Mouse (Mus musculus): ENCODE results near the gene Dcdc2c. TPM values are rescaled to one million over a fixed set of nuclear protein-coding genes. Genes with fewer than 3 reads are reported as not detected.

Gene Dcdc2c
- polyA plus RNA-seq, 1 experiment from 2014 or later = 0.18 TPM

- peak; percentile 83 for DNase-seq (ENCODE audit: low spot score)
- Histone ChIP-seq H3K9me3 (0 out of 2 replicates have a peak, but pooled peaks cover 3% of the 10 kb centered on the region), H3K4me1 (no peaks in the 10 kb centered on the region; the same call in 1 of the 2 replicates), H3K36me3 (no peaks in the 10 kb centered on the region), H3K27ac (peak overlapping the region; percentile 62), H3K27me3 (ENCODE audit: insufficient read depth, poor library complexity, severe bottlenecking) (no peaks in the 10 kb centered on the region), H3K4me3 (peak overlapping the region; percentile 47)
- WGBS = 14% methylated on average over 19 of the region's 19 CpGs
Measured at GRCm38 (mm10) chr12:28431832-28432728, 120.1 kb downstream of the Dcdc2c start.

- Histone ChIP-seq H3K4me3 (no peak overlapping the region), H3K27ac (no peak overlapping the region), H3K9me3 (0 out of 2 replicates have a peak, but pooled peaks cover 3% of the 10 kb centered on the region), H3K27me3 (ENCODE audit: insufficient read depth, poor library complexity, severe bottlenecking) (no peaks in the 10 kb centered on the region), H3K4me1 (no peaks in the 10 kb centered on the region; the same call in 1 of the 2 replicates), H3K36me3 (no peaks in the 10 kb centered on the region)
- 90% methylated on average over 5 of the region's 5 CpGs for WGBS
- no peak for DNase-seq (ENCODE audit: low spot score)
Measured at GRCm38 (mm10) chr12:28429856-28430255, 122.3 kb downstream of the Dcdc2c start.

- Histone ChIP-seq H3K4me1 (no peaks in the 10 kb centered on the region), H3K27me3 (ENCODE audit: insufficient read depth, poor library complexity, severe bottlenecking) (no peaks in the 10 kb centered on the region), H3K27ac (no peak overlapping the region), H3K4me3 (no peak overlapping the region), H3K9me3 (no peaks in the 10 kb centered on the region), H3K36me3 (no peaks in the 10 kb centered on the region)
- no peak for DNase-seq (ENCODE audit: low spot score)
- 77% methylated on average over 4 of the region's 4 CpGs for WGBS
Measured at GRCm38 (mm10) chr12:28416957-28417356, 135.2 kb downstream of the Dcdc2c start.

DNA sequence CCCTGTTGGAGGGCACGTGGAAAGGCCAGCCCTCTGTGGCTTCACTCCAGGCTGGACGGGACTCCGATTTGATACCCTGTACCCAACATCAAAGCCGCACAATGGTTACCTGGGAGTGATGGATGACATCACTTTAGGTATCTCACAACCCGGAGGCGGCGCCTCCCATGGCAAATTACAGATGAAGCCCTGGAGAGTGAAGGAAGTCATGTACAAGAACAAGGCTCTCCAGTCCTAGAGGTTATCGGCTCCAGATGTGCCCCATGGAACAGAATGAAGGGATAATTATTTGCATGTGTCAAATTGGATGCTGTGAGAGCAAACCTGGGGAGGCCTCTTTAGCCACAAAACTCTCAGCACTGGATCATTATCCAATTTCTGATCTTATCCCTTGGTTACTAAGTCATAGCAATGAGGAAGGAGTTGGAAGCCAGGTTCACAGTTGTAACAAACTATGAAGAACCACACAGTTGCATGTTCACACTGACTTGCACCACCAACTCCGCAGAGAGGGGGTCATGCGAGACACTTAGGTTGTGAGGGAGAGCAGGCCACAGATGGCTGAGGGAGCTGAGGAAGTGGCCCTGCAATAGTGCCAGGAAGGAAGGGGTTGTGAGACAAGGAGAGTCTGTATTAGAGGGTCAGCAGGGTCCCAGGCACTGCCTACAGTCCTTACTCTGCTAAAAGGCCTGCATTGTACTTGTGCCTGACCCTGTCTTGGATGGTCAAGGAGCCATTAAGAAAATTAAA lies 144.4 kb downstream of the Dcdc2c start:
- no peak for DNase-seq (ENCODE audit: low spot score)
- WGBS = 80% methylated on average over 10 of the region's 10 CpGs
- no peak overlapping the region for H3K4me3 ChIP-seq
- no peaks in the 10 kb centered on the region for H3K4me1 ChIP-seq
- H3K36me3 ChIP-seq = no peaks in the 10 kb centered on the region
- H3K27ac ChIP-seq = no peak overlapping the region
- H3K9me3 ChIP-seq = no peaks in the 10 kb centered on the region
- no peaks in the 10 kb centered on the region for H3K27me3 ChIP-seq (ENCODE audit: insufficient read depth, poor library complexity, severe bottlenecking)

DNA sequence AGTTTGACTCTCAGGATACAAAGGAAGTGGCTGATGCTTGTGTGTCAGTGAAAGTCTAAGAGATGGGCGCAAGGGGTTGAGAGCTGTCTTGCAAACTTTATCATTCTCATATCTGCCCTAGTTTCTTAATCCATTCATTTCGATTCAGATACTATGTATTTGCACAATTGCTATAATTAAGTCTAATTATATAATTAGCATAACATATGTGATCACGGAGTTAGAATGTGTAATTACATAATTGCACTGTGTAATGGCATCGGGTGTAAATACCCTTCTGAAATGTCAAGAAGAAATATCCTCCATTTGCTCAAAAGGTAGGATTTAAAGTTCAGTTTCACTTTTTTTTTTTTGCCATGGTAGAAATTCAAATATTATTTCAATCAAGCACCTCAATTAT lies 149.9 kb downstream of the Dcdc2c start:
- no peak overlapping the region for H3K27ac ChIP-seq
- no peaks in the 10 kb centered on the region for H3K36me3 ChIP-seq
- no peaks in the 10 kb centered on the region for H3K27me3 ChIP-seq (ENCODE audit: insufficient read depth, poor library complexity, severe bottlenecking)
- 77% methylated on average over 4 of the region's 4 CpGs for WGBS
- no peaks in the 10 kb centered on the region for H3K9me3 ChIP-seq
- H3K4me1 ChIP-seq = no peaks in the 10 kb centered on the region
- no peak overlapping the region for H3K4me3 ChIP-seq
- DNase-seq (ENCODE audit: low spot score) = no peak

DNA sequence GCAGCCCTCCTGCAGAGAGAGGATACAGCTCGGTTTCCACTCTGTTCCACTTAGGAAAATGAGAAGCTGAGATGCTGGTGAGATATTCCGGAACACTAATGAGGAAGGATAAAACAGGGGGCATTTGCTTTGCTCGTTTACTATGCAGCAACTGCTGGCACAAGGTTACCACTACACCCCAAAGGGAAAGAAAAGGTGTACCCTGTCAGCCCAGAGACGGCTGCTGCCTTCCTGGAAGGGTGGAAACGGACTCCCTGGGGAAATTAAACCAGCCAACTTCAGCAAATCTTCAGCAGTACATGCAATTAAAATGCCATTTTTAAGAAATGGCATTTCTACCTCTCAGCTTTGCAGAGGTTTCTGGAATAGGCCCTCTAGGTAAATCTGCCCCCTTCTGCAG lies 150.8 kb downstream of the Dcdc2c start:
- H3K9me3 ChIP-seq = no peaks in the 10 kb centered on the region
- no peaks in the 10 kb centered on the region for H3K27me3 ChIP-seq (ENCODE audit: insufficient read depth, poor library complexity, severe bottlenecking)
- H3K4me3 ChIP-seq = no peak overlapping the region
- no peak overlapping the region for H3K27ac ChIP-seq
- DNase-seq (ENCODE audit: low spot score) = no peak
- 69% methylated on average over 5 of the region's 5 CpGs for WGBS
- H3K36me3 ChIP-seq = no peaks in the 10 kb centered on the region
- no peaks in the 10 kb centered on the region for H3K4me1 ChIP-seq

DNA sequence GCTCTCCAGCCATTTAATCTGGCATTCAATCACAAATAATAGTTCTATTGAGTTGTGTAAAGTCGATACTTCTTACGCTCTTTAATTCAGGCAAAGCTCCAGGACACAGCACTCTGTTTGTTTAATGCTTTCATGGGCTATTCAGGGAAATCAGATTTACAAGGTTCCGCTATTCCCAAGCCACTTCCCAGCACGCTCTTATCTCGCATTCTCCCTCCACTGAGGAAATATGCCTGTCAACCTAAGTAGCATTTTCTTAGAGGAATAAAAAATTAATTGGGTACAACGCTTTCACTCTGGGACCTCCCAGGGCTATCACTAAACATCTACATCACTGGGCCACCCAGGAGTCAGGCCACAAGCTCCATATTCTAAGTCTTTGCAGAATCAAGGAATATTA lies 160.1 kb downstream of the Dcdc2c start:
- Histone ChIP-seq H3K4me3 (no peak overlapping the region), H3K27ac (no peak overlapping the region), H3K4me1 (peaks cover 10% of the 10 kb centered on the region; the same call in 1 of the 2 replicates), H3K36me3 (no peaks in the 10 kb centered on the region), H3K27me3 (ENCODE audit: insufficient read depth, poor library complexity, severe bottlenecking) (no peaks in the 10 kb centered on the region), H3K9me3 (no peaks in the 10 kb centered on the region)
- no peak for DNase-seq (ENCODE audit: low spot score)
- 45% methylated on average over 6 of the region's 6 CpGs for WGBS

Other genes starting within 250 kb of the Dcdc2c start
- gene Allc, start 30.1 kb upstream of the Dcdc2c start, polyA plus RNA-seq (2016; fragmentation: Nextera tagmentation; extraction: Ambion mirVana) = not detected in 2 replicates
- 6.9 and 9.9 TPM in 2 replicates for gene Colec11, start 71.0 kb upstream of the Dcdc2c start, polyA plus RNA-seq (2016; fragmentation: Nextera tagmentation; extraction: Ambion mirVana)
- gene Rps7, start 83.6 kb upstream of the Dcdc2c start, polyA plus RNA-seq (2016; fragmentation: Nextera tagmentation; extraction: Ambion mirVana) = 484 and 569 TPM in 2 replicates
- gene Rnaseh1, start 97.2 kb upstream of the Dcdc2c start, polyA plus RNA-seq (2016; fragmentation: Nextera tagmentation; extraction: Ambion mirVana) = 24.6 and 28.9 TPM in 2 replicates
- 42.9 and 56.2 TPM in 2 replicates for gene Adi1, start 122.8 kb upstream of the Dcdc2c start, polyA plus RNA-seq (2016; fragmentation: Nextera tagmentation; extraction: Ambion mirVana)
- 31.6 and 34.0 TPM in 2 replicates for gene Trappc12, start 198.1 kb upstream of the Dcdc2c start, polyA plus RNA-seq (2016; fragmentation: Nextera tagmentation; extraction: Ambion mirVana)
- gene Eipr1, start 199.4 kb upstream of the Dcdc2c start, polyA plus RNA-seq (2016; fragmentation: Nextera tagmentation; extraction: Ambion mirVana) = 31.3 and 36.0 TPM in 2 replicates